Mouse (Mus musculus) lung, postnatal 36 days (tissue): ENCODE data around the gene Pitpnc1.

ENCODE experiments used
- DNase-seq: peaks from one replicate; pipeline ENCODE4 v3.0.0; 2022; ENCODE audit warnings: mixed read lengths

The Pitpnc1 gene

DNA sequence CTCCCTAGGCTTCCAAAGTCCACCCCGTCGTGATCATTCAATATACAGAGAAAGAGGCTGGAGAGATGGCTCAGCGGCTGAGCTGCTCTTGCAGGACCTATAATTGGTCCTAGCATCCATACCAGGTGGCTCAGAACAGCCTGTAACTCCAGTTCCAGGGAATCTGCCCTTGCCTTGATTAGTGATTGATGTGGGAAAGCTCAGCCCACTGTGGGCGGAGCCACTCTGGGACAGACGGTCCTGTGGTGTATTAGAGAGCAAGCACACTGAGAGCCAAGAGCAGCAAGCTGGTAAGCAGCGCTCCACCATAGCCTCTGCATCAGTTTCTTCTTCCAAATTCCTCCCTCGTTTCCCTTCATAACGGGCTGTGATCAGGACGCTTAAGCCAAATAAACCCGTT is 150.6 kb downstream of the Pitpnc1 start:
- peak; percentile 22 for DNase-seq

DNA sequence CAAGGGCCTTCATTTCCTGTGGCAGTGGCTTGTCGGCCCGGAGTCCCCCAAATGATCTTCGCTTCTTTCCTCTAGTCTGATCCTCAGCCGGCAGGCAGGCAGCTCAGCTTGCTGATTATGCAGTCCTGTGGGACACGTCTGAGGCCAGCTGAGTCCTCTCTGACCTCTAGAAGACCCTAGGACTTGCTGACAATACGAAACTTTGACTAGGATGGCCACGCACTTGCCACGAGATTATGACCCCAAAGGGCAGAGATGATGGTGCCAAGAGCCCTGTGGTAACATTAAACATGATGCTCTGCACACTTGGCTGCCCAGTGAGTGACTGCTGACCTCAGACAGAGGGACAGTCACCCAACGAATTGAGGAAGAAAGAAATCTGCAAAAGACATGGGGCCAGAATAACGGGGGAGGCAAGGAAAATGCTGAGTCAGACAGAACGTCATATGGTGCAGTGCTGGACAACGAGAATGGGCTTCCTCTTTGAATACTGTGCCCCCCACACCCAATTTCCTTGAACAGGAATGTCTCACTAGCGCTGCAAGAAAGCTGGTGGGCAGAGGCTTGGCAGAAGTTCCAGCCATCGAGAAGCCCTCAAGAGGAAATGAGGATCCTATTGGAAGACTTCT is 152.7 kb downstream of the Pitpnc1 start:
- no peak for DNase-seq

DNA sequence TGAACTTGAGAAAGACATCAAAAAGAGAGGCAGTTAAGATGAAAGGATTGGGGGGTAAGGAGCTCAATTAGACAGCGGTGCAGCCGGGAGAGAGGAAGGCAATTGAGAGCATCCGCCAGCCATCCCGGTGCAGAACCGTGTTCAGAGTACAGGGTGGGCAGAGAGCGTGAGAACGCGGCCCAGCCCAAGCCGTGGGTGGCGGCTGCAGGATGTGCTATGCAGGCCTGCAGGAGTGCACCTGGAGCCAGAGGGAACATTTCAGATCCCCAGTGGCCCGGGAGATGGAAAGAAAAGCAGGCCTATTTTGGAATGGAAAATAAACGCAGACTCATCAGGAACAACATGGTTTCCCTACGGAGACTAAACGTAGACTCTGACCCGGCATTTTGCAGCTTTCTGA is 155.0 kb downstream of the Pitpnc1 start:
- no peak for DNase-seq

DNA sequence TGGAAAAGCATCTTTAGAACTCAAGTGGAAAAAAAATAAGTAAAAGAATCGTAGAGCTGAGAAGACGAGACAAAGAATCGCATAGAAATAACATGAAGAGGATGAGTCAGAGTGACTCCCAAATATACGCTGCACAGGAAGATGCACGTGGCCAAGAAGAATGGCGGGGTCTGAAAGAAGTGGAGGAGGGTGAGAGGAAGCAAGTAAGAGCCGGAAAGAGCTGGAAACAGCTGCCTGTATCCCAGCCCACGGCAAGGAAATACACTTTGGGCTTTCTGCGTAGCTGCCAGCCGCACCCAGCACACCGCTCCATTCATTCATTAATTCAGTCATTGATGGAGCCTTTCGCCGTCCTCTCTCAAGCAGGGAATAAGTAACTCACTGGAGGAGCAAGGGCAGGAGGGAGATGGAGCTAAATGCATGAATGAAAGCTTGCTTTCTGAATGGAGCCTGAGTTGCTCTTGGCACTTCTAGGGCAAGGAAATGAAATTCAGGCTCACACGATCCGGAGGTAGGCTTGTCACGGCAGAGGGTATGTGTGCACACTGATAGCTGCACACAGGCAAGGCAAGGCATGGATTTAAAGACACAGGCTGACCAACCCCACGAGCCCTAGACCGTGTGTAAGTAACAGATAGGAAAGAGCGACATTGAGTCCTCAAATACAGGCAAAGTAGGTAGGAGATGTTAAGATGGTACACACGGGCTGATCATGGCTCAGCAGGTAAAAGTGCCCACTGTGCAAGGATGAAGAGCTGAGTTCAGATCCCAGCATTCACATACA is 160.0 kb downstream of the Pitpnc1 start:
- no peak for DNase-seq

DNA sequence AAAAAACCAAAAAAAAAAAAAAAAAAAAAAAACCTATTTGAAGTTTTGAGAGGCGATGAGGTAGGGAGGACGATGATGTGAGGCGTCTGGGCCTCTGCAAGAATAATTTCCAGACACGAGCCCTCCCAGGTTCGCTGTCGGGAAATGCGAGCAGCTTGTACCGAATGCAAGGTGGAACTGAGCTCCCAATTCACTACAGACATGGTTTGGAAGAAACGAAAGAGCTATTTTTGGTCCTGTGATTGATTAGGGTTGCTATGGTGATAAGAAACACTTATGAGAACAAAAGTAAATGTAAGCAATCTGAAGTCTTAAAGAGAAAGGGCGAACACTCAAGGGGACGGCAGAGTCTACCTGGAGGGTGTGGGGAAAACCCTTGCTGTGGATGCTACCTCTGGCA is 164.3 kb downstream of the Pitpnc1 start:
- no peak for DNase-seq

DNA sequence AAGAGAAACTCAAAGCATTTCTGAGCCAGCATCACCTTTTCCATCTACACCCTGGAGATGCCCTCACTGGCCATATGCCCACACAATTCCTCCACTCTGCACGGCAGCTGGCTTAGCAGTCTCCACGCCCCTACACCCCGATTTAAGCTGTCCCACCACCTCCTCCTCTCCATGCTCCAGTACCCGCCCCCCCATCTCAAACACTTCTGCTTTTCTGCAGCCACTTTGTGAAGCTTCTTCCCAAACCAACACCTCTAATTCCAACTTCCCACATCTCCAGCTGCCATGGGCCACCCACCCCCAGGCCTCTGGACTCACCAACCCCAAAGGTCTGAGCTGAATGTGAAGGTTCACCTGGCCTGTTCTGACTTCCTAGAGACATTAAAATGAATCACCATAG is 168.4 kb downstream of the Pitpnc1 start:
- DNase-seq: no peak

DNA sequence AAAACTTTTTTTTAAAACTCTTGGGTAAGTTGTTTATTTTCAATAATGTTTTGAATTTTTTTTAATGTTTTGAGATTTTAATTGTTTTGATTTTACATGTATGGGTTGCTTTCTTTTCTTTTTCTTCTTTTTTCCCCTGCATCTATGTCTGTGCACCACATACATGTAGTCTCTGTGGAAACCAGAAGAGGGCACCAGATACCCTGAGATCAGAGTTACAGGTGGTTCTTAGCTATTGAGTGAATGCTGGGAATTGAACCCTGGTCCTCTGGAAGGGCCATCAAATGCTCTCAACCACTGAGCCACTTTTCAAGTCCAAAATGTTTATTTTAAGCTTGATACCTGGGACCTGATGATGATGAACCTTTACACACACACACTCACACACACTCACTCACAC is 170.3 kb downstream of the Pitpnc1 start:
- DNase-seq: no peak

DNA sequence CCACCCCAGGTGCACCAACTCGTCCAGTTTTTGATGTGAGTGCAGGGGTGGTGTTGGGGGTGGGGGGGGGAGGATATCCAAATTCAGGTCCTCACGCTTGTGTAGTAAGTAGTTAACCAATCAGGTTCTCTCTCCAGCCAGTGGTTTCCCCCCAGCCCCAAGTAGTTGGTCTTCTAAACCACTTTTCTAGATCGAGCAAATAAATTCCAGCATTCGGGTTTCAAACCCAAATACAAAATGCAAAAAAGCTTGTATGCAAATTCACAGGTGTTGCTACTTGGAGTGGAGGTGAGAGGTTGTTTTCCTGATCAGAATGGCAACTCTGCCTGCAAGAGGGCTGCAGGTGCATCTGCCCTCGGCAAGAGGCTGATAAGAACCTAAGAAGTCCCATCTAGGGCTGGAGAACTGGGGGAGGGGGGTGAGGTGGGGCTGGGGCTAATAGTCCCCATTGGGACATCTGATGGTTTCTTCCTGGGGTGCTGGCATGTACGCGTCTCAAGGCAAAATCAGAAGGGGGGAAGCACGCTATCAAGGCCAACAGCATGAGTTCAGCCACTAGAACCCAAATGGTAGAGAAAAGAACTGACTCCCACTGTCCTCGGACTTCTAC is 170.9 kb downstream of the Pitpnc1 start:
- no peak for DNase-seq

DNA sequence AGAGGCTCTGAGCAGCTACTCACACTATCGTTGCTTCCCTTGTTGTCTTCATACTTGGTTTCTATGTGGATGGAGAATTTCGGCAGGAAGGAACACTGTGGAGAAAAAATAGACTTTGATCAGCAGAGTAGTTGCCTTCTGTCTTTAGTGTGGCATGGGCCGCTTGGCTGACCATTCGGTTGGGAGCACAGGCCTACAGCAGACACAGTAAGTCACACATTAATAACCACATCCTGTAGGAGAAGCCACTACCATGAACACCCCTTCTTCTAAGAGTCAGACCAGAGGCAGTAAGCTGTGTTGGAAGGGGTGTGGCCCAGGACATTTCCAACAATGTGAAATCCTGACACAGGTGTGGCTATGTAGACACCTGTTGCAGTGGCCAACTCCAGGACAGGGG is 174.3 kb downstream of the Pitpnc1 start:
- no peak for DNase-seq

DNA sequence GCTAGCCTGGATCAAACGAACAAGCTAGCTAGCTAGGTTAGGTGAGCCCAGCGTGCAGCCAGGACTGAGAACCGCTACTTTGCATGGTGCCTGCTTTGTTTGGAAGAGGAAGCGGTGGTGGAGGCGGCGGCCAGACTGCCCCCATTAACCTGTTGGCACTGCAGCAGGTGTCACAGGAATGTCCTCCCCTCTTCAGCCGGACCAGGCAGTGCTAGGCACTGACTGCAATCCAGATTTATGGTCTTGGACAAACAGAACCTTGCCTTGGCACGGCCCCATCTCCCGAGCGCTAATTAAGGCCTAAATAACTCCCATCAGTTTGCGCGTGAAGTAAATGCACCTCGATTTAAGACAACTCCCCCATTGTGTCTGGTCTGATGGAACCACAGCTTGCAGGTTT is 178.5 kb downstream of the Pitpnc1 start:
- no peak for DNase-seq

DNA sequence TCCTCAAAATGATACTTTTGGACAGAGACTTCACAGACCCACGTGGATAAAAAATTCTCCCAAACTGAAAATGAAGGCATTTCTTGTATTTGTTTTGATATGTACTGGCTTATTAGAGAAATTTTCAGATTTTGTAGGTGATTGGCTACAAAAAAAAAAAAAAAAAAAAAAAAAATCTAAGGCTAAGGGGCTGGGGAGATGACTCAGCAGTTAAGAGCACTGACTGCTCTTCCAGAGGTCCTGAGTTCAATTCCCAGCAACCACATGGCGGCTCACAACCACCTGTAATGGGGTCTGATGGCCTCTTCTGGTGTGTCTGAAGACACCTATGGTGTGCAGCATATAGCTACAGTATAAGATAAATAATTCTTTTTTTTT is 182.3 kb downstream of the Pitpnc1 start:
- no peak for DNase-seq

DNA sequence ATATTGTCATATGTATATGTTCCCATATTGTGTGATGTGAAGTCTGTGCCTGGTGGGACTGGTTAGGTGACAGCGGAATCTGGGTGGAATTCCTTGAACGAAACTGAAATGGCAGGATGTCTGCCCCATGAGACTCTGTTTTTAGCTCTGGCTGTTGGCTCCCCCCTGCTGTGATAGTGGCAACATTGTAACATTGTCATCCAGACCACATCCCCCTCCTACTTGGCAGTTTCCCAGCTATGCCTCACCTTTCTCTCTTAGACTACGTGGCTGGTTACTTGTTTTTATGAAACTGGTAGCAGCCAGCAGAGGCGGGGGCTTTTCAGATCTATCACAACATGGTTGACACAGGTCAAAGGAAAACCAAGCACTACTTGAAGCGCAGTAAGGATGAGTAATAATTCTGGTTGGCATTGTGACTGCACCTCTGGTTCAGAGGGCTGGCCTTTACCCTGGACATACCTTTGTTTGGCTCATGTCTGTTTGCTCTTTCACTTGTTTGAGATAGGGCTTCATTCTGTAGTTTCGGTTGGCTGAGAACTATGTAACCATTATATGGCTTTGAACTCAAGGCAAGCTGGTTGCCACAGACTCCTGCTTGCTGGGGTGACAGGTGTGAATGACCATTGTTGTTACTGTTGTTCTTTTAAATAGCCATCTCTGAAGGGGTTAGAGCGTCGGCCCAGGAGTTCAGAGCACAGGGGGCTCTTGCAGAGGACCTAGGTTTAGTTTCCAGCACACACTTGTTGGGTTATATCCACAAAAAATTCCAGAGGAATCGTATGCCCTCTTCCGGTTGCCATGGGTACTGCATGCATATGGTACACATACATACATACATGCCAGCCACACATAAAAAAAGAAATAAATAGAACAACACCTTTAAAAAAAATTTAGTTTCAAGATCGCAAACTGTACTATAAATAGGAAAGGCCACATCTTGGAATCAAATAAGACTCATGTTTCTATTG is 183.0 kb downstream of the Pitpnc1 start:
- no peak for DNase-seq

DNA sequence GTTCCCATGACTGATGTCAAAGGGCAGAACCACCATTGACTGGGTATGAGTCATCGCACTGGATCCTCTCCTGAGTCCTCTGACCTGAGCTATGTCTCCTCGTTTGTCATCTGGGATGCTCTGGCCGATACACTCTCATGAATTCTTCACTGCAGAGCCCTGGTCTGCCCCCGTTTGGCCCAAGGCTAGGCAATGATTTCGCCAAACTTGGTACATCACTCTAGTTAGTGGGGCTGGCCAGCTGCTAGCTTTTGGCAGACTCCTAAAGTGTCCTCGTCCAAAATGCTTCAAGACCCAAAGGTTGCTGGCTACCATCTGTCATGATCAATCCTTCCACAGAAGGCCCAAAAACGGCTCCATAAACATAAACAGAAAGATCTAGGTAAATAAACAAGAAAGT is 184.8 kb downstream of the Pitpnc1 start:
- peak; percentile 34 for DNase-seq

DNA sequence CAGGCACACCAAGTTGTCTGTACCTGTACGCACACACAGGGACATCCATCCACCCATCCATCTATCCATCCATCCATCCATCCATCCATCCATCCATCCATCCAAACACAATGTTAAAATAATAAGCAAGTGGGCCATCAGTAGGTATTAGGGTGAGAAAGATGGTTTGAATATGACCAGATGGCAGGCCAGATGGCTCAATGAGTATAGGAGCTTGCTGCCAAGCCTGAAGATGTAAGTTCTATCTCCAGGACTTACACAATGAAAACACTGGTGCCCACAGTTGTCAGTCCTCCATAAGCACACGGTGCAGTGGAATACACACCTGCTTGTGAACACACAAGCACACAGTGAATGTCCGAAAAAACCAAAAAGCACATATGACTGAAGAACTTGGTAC is 186.9 kb downstream of the Pitpnc1 start:
- no peak for DNase-seq

DNA sequence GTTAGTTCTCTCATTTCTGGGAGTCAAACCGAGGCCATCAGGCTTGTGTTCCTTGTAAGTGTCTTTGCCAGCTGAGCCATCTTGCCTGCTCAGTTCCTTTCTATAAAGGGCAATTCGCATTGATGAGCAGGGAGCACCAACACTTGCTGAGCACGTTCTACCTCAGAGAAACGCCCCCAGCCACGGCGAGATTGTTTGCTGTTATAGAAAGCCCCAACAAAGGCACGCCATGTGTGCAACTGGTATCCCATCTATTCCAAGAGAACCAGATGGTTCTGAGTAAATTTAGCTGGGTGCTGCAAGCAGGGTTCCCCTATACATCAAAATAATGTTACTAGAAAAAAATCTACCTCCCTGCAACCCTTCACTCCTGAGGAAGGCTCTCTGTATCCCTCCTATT is 188.0 kb downstream of the Pitpnc1 start:
- no peak for DNase-seq

DNA sequence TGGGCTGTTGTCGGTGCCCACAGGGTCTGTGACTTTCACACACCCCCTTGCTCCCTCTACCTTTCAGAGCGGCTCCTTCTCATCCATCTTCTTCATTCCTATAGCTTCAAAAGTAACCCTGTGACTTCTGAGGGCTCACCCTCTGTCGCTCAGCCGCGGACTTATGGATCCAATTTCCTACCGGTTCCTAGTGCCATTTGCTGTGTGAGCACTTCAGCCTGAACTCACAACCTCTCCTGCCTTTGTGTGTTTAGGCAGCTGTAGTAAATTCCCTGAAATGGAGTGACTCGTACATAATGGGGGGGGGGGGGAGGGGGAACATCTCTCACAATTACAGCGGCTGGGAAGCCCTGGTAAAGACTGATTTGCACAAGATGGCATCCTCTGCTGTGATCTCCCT is 191.2 kb downstream of the Pitpnc1 start:
- no peak for DNase-seq

DNA sequence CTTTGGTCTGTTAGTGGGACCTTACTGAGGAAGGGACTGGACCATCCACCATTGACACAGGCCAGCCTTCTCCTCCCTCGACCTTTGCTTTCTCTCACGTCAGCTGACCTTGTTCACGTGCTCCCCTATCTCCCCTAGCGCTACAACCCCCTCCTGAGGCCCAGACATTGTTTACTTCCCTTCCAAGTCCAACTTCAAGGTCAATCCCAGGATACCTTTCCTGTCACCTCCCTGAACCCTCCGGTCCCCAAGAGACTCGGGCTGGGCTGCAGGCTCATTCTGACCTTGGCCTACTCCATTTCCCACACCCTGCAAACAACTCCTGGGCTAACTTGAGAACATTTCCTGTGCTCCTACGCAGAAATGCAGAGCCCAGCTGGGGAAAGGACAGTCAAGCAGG is 193.6 kb downstream of the Pitpnc1 start:
- peak; percentile 47 for DNase-seq

DNA sequence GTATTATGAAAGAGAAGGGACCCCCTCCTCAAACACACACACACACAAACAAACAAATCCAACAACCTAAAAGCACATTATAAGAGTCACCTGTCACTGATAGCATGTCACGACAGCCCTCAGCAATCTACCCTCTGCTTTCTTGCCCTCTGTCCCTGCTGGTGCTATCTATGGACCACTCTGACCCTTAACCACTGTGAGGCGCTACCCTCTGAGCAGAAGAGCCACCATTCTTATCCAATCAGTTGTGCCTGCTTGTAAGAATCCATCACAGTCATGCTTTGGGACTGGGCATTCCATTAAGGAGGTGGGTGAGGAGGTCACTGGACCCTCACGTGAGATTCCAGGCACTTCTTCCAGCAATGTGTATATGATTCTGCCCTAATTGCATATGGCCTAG is 194.2 kb downstream of the Pitpnc1 start:
- DNase-seq: no peak

DNA sequence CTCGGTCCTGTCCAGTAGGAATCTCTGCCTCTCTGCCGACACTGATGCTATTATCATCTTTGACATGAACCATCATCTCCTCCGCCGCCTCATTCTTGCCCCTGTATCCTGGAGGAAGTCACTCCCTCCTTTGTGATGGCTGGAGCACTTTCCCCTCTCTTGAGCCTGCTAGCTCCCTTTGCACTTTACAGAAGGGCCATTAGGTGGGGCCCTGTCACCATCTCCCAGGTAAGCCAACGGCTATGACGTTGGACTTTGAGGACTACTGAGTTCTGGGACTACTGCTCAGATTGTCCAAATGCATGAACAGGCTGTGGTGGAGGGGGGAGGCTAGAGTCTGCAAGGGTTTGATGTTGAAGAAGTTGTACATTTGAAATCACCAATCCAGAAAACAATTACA is 194.6 kb downstream of the Pitpnc1 start:
- DNase-seq: peak; percentile 75

DNA sequence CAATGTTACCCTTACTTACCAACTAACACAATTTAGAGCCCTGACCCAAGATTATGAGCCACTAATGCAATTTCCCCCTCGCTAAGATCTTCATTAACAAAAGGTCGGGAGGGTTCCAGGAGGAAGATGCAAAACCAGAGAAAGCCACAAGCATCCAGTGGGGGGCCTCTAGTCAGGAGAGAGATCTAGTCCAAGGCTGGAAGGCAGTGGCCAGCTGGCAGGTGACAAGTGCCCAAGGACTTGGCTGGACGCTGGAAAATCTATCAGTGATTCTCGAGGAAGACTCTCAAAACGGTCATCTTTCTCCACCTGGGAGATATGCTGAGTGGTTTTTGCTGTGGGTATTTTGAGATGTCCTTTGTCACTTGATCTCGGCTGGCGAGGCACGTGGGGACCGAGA is 196.3 kb downstream of the Pitpnc1 start:
- DNase-seq: no peak

DNA sequence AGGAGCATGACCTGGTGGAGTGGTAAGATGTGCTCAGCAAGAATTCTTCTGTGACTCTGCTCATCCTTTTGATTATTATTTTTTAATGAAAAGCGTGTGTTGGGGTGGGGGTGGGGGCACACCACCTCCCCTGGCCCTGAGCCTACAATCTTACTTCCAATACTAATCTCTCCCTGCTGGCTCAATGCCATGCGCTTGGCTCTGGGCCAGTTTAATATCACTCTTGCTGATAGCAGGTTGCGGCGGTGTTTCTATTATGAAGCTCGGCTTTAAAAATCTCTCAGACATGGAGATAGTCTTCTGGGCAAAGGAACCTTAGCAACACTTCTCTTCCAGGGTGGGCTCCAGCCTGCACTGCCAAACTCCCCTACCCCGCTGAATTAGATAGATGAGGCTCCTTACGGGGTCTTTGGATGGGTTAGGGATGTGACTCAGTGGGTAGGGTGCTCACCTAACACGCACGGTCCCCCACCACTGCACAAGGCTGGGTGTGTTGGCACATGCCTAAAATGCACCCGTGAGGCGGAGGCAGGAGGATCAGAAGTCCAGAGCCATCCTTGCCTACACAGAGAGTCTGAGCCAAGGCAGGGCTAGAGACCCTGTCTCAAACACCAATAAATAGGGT is 198.0 kb downstream of the Pitpnc1 start:
- DNase-seq: peak; percentile 28

DNA sequence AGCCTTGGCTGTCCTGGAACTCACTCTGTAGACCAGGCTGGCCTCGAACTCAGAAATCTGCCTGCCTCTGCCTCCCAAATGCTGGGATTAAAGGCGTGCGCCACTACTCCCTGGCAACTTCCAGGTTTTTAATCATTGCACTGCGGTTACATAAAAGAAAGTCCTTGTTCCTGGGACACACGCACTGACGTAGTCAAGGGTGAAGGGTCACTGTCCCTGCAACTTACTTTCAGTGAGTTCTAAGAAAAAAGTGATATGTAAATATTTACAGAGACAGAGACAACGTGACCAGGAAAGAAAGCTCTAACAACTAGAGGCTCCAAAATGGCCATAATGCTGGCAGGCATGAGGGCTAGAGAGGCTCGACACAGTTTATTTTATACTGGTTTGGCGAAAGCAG is 199.9 kb downstream of the Pitpnc1 start:
- DNase-seq: peak; percentile 42

DNA sequence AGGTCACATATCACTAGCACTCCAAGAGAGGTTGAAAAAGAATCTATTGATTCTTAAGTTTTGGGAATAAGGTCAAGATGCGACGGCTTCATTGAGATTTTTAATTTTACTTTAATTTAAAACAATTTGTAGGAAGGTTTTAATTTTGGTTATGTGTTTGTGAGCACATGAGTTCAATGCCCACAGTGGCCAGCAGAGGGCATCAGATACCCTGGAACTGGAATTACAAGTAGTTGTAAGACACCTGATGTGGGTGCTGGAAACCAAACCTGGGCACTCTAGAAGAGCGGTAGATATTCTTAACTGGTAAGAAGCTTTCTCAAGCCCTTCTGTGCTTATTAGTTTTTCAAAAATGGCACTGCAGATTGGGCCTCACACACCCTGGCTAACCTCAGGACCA is 203.0 kb downstream of the Pitpnc1 start:
- peak; percentile 41 for DNase-seq
